Mouse (Mus musculus): ENCODE data around the gene Ksr2. TPM values are rescaled to one million over a fixed set of nuclear protein-coding genes. Genes with fewer than 3 reads are reported as not detected.

Gene Ksr2
- polyA plus RNA-seq, 1 experiment from 2014 or later, result 7.4 TPM

- Histone ChIP-seq H3K36me3 (peaks cover 22% of the 10 kb centered on the region), H3K27ac (replicated peaks) (no peak overlapping the region), H3K4me2 (no peak overlapping the region), H3K9ac (replicated peaks) (no peak overlapping the region), H3K9me3 (replicated peaks) (no peaks in the 10 kb centered on the region), H3K4me3 (replicated peaks) (no peak overlapping the region), H3K4me1 (0 out of 2 replicates have a peak, but pooled peaks cover 4% of the 10 kb centered on the region), H3K27me3 (replicated peaks) (no peaks in the 10 kb centered on the region)
- 28% methylated on average over 12 of the region's 12 CpGs for WGBS
- ATAC-seq (ENCODE audit: low FRiP score), result no peak
Measured at GRCm38 (mm10) chr5:117757696-117758482, 344.1 kb downstream of the Ksr2 start.

GRCm38 (mm10) chr5:117761181-117761832, 347.5 kb downstream of the Ksr2 start:
- H3K36me3 ChIP-seq, result peaks cover 39% of the 10 kb centered on the region
- H3K27ac ChIP-seq (replicated peaks), result no peak overlapping the region
- H3K27me3 ChIP-seq (replicated peaks), result no peaks in the 10 kb centered on the region
- WGBS, result 77% methylated on average over 9 of the region's 9 CpGs
- H3K4me3 ChIP-seq (replicated peaks), result no peak overlapping the region
- no peak for ATAC-seq (ENCODE audit: low FRiP score)
- H3K9me3 ChIP-seq (replicated peaks), result no peaks in the 10 kb centered on the region
- 0 out of 2 replicates have a peak, but pooled peaks cover 4% of the 10 kb centered on the region for H3K4me1 ChIP-seq
- H3K9ac ChIP-seq (replicated peaks), result no peak overlapping the region
- H3K4me2 ChIP-seq, result no peak overlapping the region

DNA sequence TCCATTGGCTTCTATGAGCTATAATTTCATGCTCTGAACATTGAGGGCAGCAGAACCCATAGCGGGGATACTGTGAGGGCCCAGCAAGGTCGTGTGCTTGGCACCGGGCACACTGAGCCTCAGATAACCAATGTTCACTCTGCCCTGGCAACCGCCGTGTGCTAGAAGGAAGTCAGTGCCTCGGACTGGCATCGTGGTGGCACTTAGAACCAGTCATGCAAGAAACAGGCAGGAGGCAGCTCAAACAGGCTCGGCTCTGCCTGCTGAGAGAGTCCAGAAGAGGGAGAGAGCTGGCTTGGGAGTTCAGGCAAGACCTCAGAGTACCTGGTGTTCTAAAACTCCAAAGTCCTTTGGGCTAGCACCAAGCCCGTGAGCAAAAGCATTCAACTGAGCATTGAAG, 350.7 kb downstream of the Ksr2 start:
- Histone ChIP-seq H3K27ac (replicated peaks) (no peak overlapping the region), H3K27me3 (replicated peaks) (no peaks in the 10 kb centered on the region), H3K4me3 (replicated peaks) (no peak overlapping the region), H3K9me3 (replicated peaks) (no peaks in the 10 kb centered on the region), H3K4me2 (no peak overlapping the region), H3K4me1 (no peaks in the 10 kb centered on the region), H3K36me3 (peaks cover 35% of the 10 kb centered on the region), H3K9ac (replicated peaks) (no peak overlapping the region)
- WGBS, result 78% methylated on average over 9 of the region's 9 CpGs
- ATAC-seq (ENCODE audit: low FRiP score), result no peak

- Histone ChIP-seq H3K4me2 (no peak overlapping the region), H3K36me3 (no peaks in the 10 kb centered on the region), H3K4me3 (replicated peaks) (no peak overlapping the region), H3K9me3 (replicated peaks) (no peaks in the 10 kb centered on the region), H3K27me3 (replicated peaks) (no peaks in the 10 kb centered on the region), H3K4me1 (no peaks in the 10 kb centered on the region), H3K9ac (replicated peaks) (no peak overlapping the region), H3K27ac (replicated peaks) (no peak overlapping the region)
- no peak for ATAC-seq (ENCODE audit: low FRiP score)
- 63% methylated on average over 11 of the region's 11 CpGs for WGBS
Measured at GRCm38 (mm10) chr5:117779175-117779574, 365.4 kb downstream of the Ksr2 start.

DNA sequence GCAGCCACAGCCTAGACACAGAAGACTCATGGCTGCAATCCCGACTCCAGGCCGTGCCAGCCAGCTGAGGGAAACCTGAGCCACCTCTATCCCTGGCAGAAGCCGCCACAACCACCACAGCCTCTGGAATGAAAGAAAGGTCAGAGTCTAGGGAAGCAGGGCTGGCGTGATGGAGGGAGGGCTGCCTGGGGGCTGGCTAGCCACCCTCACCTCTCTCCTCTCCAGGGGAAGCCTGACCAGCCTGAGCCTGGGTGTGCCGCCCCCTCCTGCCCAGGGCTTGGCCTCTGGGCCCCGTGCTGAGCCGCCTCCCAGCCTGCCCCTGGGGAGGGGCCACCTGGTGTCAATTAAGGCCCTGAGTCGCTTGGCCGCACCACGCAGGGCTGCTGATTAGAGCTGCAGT, 366.9 kb downstream of the Ksr2 start, which contains the start of gene Nos1:
Gene Nos1 (plus strand): TSS at position 352 of the 400 bp plus-strand sequence.
- no peak within 1 kb of the TSS for H3K9ac ChIP-seq (replicated peaks)
- no peak for ATAC-seq (ENCODE audit: low FRiP score)

GRCm38 (mm10) chr5:117781178-117781577, 367.4 kb downstream of the Ksr2 start:
- H3K9me3 ChIP-seq (replicated peaks), result no peaks in the 10 kb centered on the region
- no peak overlapping the region for H3K4me3 ChIP-seq (replicated peaks)
- no peak overlapping the region for H3K9ac ChIP-seq (replicated peaks)
- H3K27me3 ChIP-seq (replicated peaks), result no peaks in the 10 kb centered on the region
- H3K36me3 ChIP-seq, result no peaks in the 10 kb centered on the region
- H3K4me2 ChIP-seq, result no peak overlapping the region
- 66% methylated on average over 6 of the region's 6 CpGs for WGBS
- no peaks in the 10 kb centered on the region for H3K4me1 ChIP-seq
- H3K27ac ChIP-seq (replicated peaks), result no peak overlapping the region
- no peak for ATAC-seq (ENCODE audit: low FRiP score)

More for the DNA sequence above, 366.9 kb downstream of the Ksr2 start, which contains the start of gene Nos1:
- Histone ChIP-seq H3K4me3 (replicated peaks) (no peak within 1 kb of the TSS), H3K27me3 (replicated peaks) (no peaks in the 10 kb centered on the region), H3K27ac (replicated peaks) (no peak within 1 kb of the TSS), H3K9me3 (replicated peaks) (no peaks in the 10 kb centered on the region), H3K4me2 (no peak within 1 kb of the TSS), H3K36me3 (no peaks in the 10 kb centered on the region), H3K4me1 (no peaks in the 10 kb centered on the region)
- WGBS, result 33% methylated on average over 10 of the region's 10 CpGs

DNA sequence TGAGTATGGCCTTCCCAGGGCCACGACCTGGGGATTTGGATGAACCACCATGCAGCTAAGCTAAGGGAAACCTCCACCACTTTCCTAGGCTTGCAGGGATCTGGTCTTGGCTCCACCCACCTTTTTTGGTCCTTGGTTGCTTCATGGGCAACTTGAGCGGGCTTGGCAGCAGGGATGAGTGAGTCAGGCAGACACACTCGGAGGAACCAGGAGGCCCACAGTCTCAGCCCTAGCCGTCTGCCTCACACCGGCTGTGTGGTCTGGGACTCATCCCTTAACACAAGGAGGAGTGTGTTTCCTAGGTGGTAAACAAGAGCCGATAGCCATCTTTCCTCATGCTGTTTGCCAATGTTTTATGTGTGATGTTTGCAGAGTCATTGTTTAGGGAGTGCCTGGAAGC, 376.3 kb downstream of the Ksr2 start:
- H3K27me3 ChIP-seq (replicated peaks), result no peaks in the 10 kb centered on the region
- H3K36me3 ChIP-seq, result no peaks in the 10 kb centered on the region
- H3K9me3 ChIP-seq (replicated peaks), result no peaks in the 10 kb centered on the region
- H3K4me1 ChIP-seq, result 0 out of 2 replicates have a peak, but pooled peaks cover 7% of the 10 kb centered on the region
- no peak overlapping the region for H3K4me3 ChIP-seq (replicated peaks)
- 73% methylated on average over 6 of the region's 6 CpGs for WGBS
- H3K4me2 ChIP-seq, result no peak overlapping the region
- no peak overlapping the region for H3K27ac ChIP-seq (replicated peaks)
- no peak for ATAC-seq (ENCODE audit: low FRiP score)
- H3K9ac ChIP-seq (replicated peaks), result no peak overlapping the region

DNA sequence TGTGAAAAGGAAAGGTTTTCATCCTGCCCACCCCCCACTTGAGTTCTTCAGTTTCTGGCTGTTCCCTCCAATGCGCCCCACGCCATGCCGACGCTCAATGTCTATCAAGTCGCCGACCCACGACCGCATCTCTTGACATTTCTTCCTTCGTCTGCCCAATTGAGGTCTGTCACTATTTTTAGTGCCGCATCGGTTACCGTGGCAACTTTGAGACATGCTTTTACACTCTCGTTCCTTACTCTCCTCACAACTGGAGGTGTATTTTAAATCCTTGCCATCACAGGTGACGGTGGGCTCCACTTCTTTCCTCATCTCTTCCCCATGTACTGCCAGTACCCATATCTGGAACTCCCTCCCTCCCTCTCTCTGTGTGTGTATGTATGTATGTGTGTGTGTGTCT, 378.1 kb downstream of the Ksr2 start:
- 73% methylated on average over 14 of the region's 14 CpGs for WGBS

DNA sequence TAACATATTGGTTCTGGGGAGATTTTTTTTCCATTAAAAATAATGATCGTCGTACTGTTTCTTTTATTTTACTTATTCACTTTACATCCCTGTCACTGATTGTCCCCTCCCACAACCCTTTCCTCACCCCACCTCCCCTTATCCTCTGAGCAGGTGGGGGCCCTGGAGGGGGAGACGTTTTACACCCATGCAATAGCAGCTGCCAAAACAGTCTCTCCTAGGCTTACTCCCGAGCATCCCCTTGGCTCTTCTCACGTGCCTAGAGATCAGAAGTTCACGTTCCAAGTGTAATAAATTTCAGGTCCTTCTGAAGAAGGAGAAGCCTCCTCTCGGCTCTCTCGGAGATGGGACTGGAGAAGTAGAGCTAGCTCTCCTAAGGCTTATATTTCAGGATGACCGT, 387.0 kb downstream of the Ksr2 start:
- Histone ChIP-seq H3K27me3 (replicated peaks) (no peaks in the 10 kb centered on the region), H3K4me3 (replicated peaks) (no peak overlapping the region), H3K4me2 (no peak overlapping the region), H3K36me3 (no peaks in the 10 kb centered on the region), H3K9me3 (replicated peaks) (no peaks in the 10 kb centered on the region), H3K27ac (replicated peaks) (no peak overlapping the region), H3K4me1 (no peaks in the 10 kb centered on the region), H3K9ac (replicated peaks) (no peak overlapping the region)
- no peak for ATAC-seq (ENCODE audit: low FRiP score)
- 67% methylated on average over 9 of the region's 9 CpGs for WGBS

More for the DNA sequence above, 378.1 kb downstream of the Ksr2 start:
- Histone ChIP-seq H3K27ac (replicated peaks) (no peak overlapping the region), H3K9ac (replicated peaks) (no peak overlapping the region), H3K4me1 (0 out of 2 replicates have a peak, but pooled peaks cover 8% of the 10 kb centered on the region), H3K36me3 (no peaks in the 10 kb centered on the region), H3K27me3 (replicated peaks) (no peaks in the 10 kb centered on the region), H3K4me3 (replicated peaks) (no peak overlapping the region), H3K4me2 (no peak overlapping the region), H3K9me3 (replicated peaks) (no peaks in the 10 kb centered on the region)
- ATAC-seq (ENCODE audit: low FRiP score), result no peak

DNA sequence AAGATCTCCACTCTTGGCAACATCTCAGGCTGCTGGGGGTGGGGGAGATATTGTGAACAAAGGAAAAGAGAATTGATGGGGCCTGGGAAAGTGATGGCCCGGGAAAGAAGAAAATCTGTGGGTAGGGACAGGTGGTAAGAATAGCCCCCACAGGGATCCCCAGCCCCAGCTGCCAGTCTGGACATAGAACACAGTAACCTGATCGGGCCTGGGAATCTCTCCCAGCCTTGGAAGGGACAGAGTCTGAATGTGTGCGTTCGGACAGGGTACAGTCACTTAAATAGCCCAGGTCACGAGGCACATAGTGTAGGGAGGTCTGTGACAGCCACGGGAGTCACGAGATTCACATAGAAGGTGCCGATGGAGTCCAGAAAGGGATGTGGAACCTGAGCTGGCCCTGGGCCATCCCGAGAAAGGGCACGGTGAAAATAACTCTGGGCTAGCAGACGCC, 388.3 kb downstream of the Ksr2 start:
- WGBS, result 75% methylated on average over 11 of the region's 11 CpGs
- Histone ChIP-seq H3K4me2 (no peak overlapping the region), H3K9ac (replicated peaks) (no peak overlapping the region), H3K36me3 (no peaks in the 10 kb centered on the region), H3K27me3 (replicated peaks) (no peaks in the 10 kb centered on the region), H3K4me1 (no peaks in the 10 kb centered on the region), H3K4me3 (replicated peaks) (no peak overlapping the region), H3K27ac (replicated peaks) (no peak overlapping the region), H3K9me3 (replicated peaks) (no peaks in the 10 kb centered on the region)
- ATAC-seq (ENCODE audit: low FRiP score), result no peak

- H3K27me3 ChIP-seq (replicated peaks), result no peaks in the 10 kb centered on the region
- no peaks in the 10 kb centered on the region for H3K4me1 ChIP-seq
- 77% methylated on average over 7 of the region's 7 CpGs for WGBS
- no peaks in the 10 kb centered on the region for H3K36me3 ChIP-seq
- no peak for ATAC-seq (ENCODE audit: low FRiP score)
- H3K27ac ChIP-seq (replicated peaks), result no peak overlapping the region
- no peak overlapping the region for H3K9ac ChIP-seq (replicated peaks)
- H3K9me3 ChIP-seq (replicated peaks), result no peaks in the 10 kb centered on the region
- no peak overlapping the region for H3K4me3 ChIP-seq (replicated peaks)
- no peak overlapping the region for H3K4me2 ChIP-seq
Measured at GRCm38 (mm10) chr5:117803551-117803950, 389.8 kb downstream of the Ksr2 start.

DNA sequence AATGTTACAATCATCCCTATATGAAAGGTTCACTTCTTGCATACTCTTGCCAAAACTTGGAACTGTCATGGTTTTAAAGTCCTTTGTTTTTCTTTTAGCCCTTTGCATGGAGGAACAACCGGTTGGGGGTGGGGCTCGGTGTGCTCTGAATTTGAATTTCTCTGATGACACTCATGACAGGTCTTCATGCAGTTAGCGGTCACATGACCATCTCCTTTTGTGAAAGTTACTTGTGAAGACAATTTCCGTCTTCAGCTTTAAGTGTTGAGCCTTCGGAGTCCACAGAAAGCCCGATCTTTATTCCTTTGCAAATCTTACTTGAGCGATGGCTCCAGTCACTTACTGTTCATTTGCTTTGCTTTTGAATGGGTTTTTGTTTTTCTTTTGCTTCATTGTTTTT, 397.1 kb downstream of the Ksr2 start:
- Histone ChIP-seq H3K4me2 (no peak overlapping the region), H3K27me3 (replicated peaks) (no peaks in the 10 kb centered on the region), H3K4me3 (replicated peaks) (no peak overlapping the region), H3K9ac (replicated peaks) (no peak overlapping the region), H3K4me1 (no peaks in the 10 kb centered on the region), H3K9me3 (replicated peaks) (no peaks in the 10 kb centered on the region), H3K36me3 (no peaks in the 10 kb centered on the region), H3K27ac (replicated peaks) (no peak overlapping the region)
- ATAC-seq (ENCODE audit: low FRiP score), result no peak
- 91% methylated on average over 7 of the region's 7 CpGs for WGBS
